Mouse (Mus musculus) activated CD4-positive, CD25-positive, alpha-beta regulatory T cell, adult 4 months (primary cell): ENCODE measurements around the gene Tmco1. TPM values are rescaled to one million over a fixed set of nuclear protein-coding genes. Genes with fewer than 3 reads are reported as not detected.

ENCODE experiments used
- ATAC-seq: one replicate; pipeline ENCODE4 v1.8.0; 2017
- polyA plus RNA-seq, 2 experiments: library from polyadenylated mRNA; unstranded; fragments of 100-300 nt; shearing (Covaris generic); gene quantifications; one replicate each; pipeline ENCODE4 v1.2.1; 2017

Tmco1 gene
- polyA plus RNA-seq, 2 experiments from 2014 or later: 94.8 to 120 TPM

GRCm38 (mm10) chr1:167284258-167284836 lies 23.8 kb upstream of the Tmco1 start:
- ATAC-seq: peak; percentile 44

GRCm38 (mm10) chr1:167284837-167285319 lies 23.3 kb upstream of the Tmco1 start:
- ATAC-seq: peak; percentile 54

- no peak for ATAC-seq
Observed at GRCm38 (mm10) chr1:167285320-167285355, 23.0 kb upstream of the Tmco1 start, which contains the start of gene Uck2. Gene Uck2 (minus strand): TSS chr1:167285320.

GRCm38 (mm10) chr1:167285356-167285755 lies 22.8 kb upstream of the Tmco1 start:
- ATAC-seq: no peak

GRCm38 (mm10) chr1:167287156-167287555 lies 21.0 kb upstream of the Tmco1 start:
- no peak for ATAC-seq

GRCm38 (mm10) chr1:167288665-167289538 lies 19.3 kb upstream of the Tmco1 start:
- ATAC-seq: no peak

GRCm38 (mm10) chr1:167289567-167290262 lies 18.5 kb upstream of the Tmco1 start:
- ATAC-seq: no peak

- ATAC-seq: no peak
Observed at GRCm38 (mm10) chr1:167290263-167290592, 17.9 kb upstream of the Tmco1 start.

- no peak for ATAC-seq
Observed at GRCm38 (mm10) chr1:167291610-167292009, 16.6 kb upstream of the Tmco1 start.

GRCm38 (mm10) chr1:167292447-167292846 lies 15.7 kb upstream of the Tmco1 start:
- ATAC-seq: no peak

- no peak for ATAC-seq
Observed at GRCm38 (mm10) chr1:167295679-167296402, 12.3 kb upstream of the Tmco1 start.

GRCm38 (mm10) chr1:167300122-167300521 lies 8.1 kb upstream of the Tmco1 start:
- ATAC-seq: no peak

GRCm38 (mm10) chr1:167305501-167306137 lies 2.6 kb upstream of the Tmco1 start:
- ATAC-seq: no peak

GRCm38 (mm10) chr1:167306451-167307240 lies 1.5 kb upstream of the Tmco1 start:
- peak; percentile 43 for ATAC-seq

GRCm38 (mm10) chr1:167307674-167308073 lies 504 bp upstream of the Tmco1 start:
- no peak for ATAC-seq

GRCm38 (mm10) chr1:167312367-167312766 lies 4.2 kb downstream of the Tmco1 start:
- ATAC-seq: no peak

- ATAC-seq: no peak
Observed at GRCm38 (mm10) chr1:167313220-167313619, 5.0 kb downstream of the Tmco1 start.

GRCm38 (mm10) chr1:167321691-167322090 lies 13.5 kb downstream of the Tmco1 start:
- no peak for ATAC-seq

- no peak for ATAC-seq
Observed at GRCm38 (mm10) chr1:167328776-167329175, 20.6 kb downstream of the Tmco1 start.

GRCm38 (mm10) chr1:167331106-167331505 lies 22.9 kb downstream of the Tmco1 start:
- no peak for ATAC-seq

- ATAC-seq: no peak
Observed at GRCm38 (mm10) chr1:167336398-167336797, 28.2 kb downstream of the Tmco1 start.

- ATAC-seq: peak; percentile 86
Observed at GRCm38 (mm10) chr1:167337463-167338095, 29.4 kb downstream of the Tmco1 start.
